Mouse (Mus musculus) bone marrow macrophage, adult 2 months (primary cell): ENCODE data around the gene Gm10409.
"Not testable (repeated sequence)": the region's sequence is repeated elsewhere in the genome, so short reads cannot be mapped to it uniquely, and the experiment has no call there.

Source experiments
- CTCF ChIP-seq: IDR thresholded peaks from 2 replicates; pipeline ENCODE4 v1.5.1; 2012; ENCODE audit warnings: low read depth, mild to moderate bottlenecking, low read length, moderate library complexity
- POLR2A ChIP-seq: IDR thresholded peaks from 2 replicates; pipeline ENCODE4 v1.6.1; 2012; ENCODE audit warnings: mild to moderate bottlenecking, low read depth, low read length, borderline replicate concordance

DNA sequence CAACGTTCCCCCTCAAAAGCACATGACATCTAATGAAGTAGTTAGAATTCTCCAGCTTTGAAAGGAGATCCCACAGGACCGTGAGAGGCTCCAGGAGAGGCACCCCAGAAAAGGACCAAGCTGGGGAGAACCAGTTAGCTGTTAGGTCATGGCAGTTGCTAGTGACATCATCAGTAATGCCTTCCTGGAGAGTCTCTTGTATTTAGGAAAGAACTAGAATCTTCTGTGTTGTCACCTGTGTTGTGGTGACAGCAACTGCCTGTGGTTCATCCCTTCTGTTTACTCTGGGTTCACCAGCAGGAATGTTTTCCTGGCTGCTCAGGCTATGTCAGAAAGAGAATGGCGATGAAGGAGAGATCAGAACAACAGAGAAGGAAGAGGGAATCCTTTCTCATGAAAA, 36.7 kb downstream of the Gm10409 start, which contains the start of gene Gm10408:
- TF ChIP-seq CTCF, POLR2A: not testable (repeated sequence)
